Mouse (Mus musculus) liver, embryonic 11.5 days (tissue): Measurements from ENCODE around the gene Mrpl43. TPM values are rescaled to one million over a fixed set of nuclear protein-coding genes. Genes with fewer than 3 reads are reported as not detected.

ENCODE experiments used
- ATAC-seq: fragments of 200-750 bp; cut with Nextera tagmentation; replicated peaks from 2 replicates; pipeline ENCODE4 v1.8.0; 2017; ENCODE audit warnings: moderate number of reproducible peaks, mild to moderate bottlenecking, moderate TSS enrichment, moderate library complexity; ENCODE audit not compliant: low FRiP score
- DNase-seq: peaks from one replicate; pipeline ENCODE4 v3.0.0-alpha.2; 2017; ENCODE audit warnings: low spot score
- H3K27ac ChIP-seq: fragments of 300-500 bp; sonication (generic); 2 replicates; pipeline ENCODE4 v1.5.1; 2014; ENCODE audit warnings: mild to moderate bottlenecking, low read depth, low read length, control low read depth
- H3K27me3 ChIP-seq: fragments of 300-500 bp; sonication (generic); replicated peaks from 2 replicates; pipeline ENCODE4 v1.6.1; 2014; ENCODE audit warnings: low read length, mixed read lengths; ENCODE audit not compliant: control insufficient read depth, insufficient read depth
- H3K36me3 ChIP-seq: fragments of 300-500 bp; sonication (generic); 2 replicates; pipeline ENCODE4 v1.6.1; 2014; ENCODE audit warnings: mild to moderate bottlenecking, low read length, moderate library complexity, mixed read lengths; ENCODE audit not compliant: control insufficient read depth, insufficient read depth
- H3K4me1 ChIP-seq: fragments of 300-500 bp; sonication (generic); replicated peaks from 2 replicates; pipeline ENCODE4 v1.6.1; 2014; ENCODE audit warnings: low read length, mixed read lengths; ENCODE audit not compliant: control insufficient read depth, insufficient read depth
- H3K4me2 ChIP-seq: fragments of 300-500 bp; sonication (generic); 2 replicates; pipeline ENCODE4 v1.6.1; 2014; ENCODE audit warnings: mild to moderate bottlenecking, control low read depth, moderate library complexity
- H3K4me3 ChIP-seq: fragments of 300-500 bp; sonication (generic); 2 replicates; pipeline ENCODE4 v1.5.1; 2014; ENCODE audit warnings: low read depth, low read length, control low read depth
- H3K9ac ChIP-seq: fragments of 300-500 bp; sonication (generic); 2 replicates; pipeline ENCODE4 v1.6.1; 2014; ENCODE audit warnings: low read depth, low read length, control low read depth
- H3K9me3 ChIP-seq: fragments of 300-500 bp; sonication (generic); 2 replicates; pipeline ENCODE4 v1.6.1; 2016; ENCODE audit warnings: low read length, inconsistent platforms, mixed read lengths; ENCODE audit not compliant: control insufficient read depth
- WGBS: fragments of 180-500 bp; shearing (Covaris S2); extraction: QIAGEN DNeasy Blood & Tissue Kit; methylation state at CpG from one replicate; pipeline ENCODE4 v1.1.7; 2014; 5-methylcytosine and 5-hydroxymethylcytosine counted together
- polyA plus RNA-seq: library from polyadenylated mRNA; unstranded; fragments of >200 nt; fragmentation: Nextera tagmentation; extraction: Ambion mirVana; gene quantifications from 2 replicates; pipeline ENCODE4 v1.2.1, GENCODE M21; 2014

Gene Mrpl43
- polyA plus RNA-seq, 1 experiment from 2014 or later, result 65.3 TPM

DNA sequence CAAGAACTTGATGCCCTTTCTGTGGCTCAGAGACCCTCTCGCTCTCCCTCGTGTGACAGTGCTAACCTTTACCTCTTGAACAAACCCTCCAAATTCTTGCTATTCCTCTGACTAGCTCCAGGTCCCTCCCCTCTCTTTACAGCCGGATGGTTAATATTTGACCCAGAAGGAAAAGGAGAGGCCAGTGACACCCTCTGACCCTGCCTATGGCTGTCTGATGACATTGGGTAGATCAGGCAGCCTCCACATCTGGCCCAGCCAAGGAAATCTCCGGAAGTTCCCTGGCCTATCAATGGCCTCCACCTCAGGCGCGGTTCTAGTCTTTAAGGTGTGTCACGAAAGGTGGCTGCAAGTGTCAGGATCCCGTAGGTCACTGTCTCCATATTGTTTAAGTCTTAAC lies 15.2 kb downstream of the Mrpl43 start:
- Histone ChIP-seq H3K9ac (no peak overlapping the region), H3K36me3 (no peaks in the 10 kb centered on the region), H3K27ac (peak overlapping the region; percentile 68), H3K9me3 (no peaks in the 10 kb centered on the region), H3K4me1 (peaks cover 10% of the 10 kb centered on the region; the same call in 1 of the 2 replicates), H3K27me3 (peaks cover 19% of the 10 kb centered on the region), H3K4me2 (peak overlapping the region; percentile 92), H3K4me3 (0 out of 2 replicates have a peak overlapping the region, but pooled peaks have one; percentile 62)
- WGBS, result 74% methylated on average over 8 of the region's 8 CpGs
- DNase-seq (peak; percentile 37), ATAC-seq (no peak; the same call in 1 of the 2 replicates)

DNA sequence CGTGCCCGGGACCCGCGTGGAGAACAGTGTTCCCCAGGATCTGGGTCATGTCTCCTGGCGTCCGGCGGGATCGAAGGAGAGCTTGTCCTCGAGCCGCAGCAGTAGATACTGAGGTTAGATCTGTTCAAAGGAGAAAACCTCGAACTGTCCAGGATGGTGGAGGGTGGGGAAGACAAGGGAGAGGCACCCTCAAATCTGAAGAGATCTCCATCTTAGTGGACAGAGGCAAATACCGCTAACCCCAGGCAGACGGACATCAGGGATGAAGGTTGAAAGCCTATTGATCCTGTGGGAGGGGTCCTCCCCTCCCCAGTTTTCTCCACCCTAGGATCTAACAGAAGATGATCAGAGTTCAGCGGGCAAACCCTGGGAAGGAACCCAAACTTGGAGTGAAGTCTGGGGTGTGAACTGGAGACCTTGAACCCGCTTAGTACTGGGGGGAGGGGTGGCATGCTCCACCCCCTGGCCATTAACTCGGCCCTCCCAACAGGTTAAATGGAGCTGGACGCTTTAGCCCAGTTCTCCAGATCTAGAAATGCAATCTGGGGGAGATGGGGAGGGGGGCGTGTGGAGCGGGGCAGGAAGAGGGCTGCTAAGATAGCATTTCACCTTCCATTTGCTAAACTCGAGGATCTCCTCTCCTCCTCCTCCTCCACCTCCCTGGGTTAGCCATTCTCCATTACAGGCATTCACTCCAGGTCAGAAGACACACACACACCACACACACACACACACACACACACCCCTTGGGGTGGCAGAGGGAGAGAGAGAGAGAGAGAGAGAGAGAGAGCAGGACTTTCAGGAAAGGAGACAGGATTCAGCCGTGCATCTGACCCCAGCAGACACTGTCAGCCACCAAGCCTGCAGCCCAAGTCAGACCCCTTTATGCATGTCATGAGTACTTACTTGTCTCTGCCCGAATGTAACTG lies 16.4 kb downstream of the Mrpl43 start:
- H3K36me3 ChIP-seq, result no peaks in the 10 kb centered on the region
- 12% methylated on average over 22 of the region's 22 CpGs for WGBS
- H3K27ac ChIP-seq, result peak overlapping the region; percentile 28; the same call in 1 of the 2 replicates
- H3K9me3 ChIP-seq, result no peaks in the 10 kb centered on the region
- H3K4me1 ChIP-seq, result peaks cover 10% of the 10 kb centered on the region; the same call in 1 of the 2 replicates
- H3K4me3 ChIP-seq, result peak overlapping the region; percentile 62
- peaks cover 19% of the 10 kb centered on the region for H3K27me3 ChIP-seq
- peak overlapping the region; percentile 68 for H3K9ac ChIP-seq
- ATAC-seq, result no peak
- H3K4me2 ChIP-seq, result peak overlapping the region; percentile 92
- peak; percentile 37 for DNase-seq

DNA sequence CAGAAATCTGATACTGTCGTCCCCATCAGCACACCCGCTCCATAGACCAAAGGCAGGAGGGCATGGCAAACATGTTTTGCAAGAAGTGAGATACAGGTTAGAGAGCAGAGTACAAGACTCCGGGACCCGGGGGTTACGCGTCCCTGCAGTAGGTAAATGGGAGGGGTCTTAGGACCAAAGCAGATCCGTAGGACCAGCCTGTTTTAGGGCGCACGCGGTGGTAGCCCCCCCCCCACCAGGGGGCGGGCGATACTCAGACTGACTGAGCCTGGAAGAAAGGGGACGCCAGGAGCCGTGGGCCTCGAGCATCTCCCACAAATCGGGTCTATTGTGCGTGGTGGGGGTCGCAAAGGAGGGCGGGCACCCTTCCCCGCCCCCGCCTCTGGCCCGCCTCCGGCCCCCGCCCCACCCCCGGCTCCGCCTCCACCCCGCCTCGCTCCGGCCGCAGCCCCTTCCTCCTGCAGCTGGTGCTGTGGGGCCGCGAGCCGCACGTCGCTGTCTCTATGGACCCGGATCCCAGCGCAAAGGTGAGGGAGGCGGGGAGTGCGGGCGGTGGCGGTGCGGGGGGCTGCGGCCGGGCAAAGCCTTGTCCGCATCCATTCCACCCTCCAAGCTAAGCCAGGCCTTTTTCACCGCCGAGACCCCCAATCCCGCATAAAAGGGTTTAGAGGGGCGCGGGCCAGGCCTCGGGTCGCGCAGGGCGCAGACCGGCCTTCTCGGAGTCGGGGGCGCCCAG lies 17.2 kb downstream of the Mrpl43 start, which contains the start of gene Sema4g:
TSS of gene Sema4g (plus strand) at position 271 of the 736 bp plus-strand sequence.
- Histone ChIP-seq H3K27me3 (peaks cover 19% of the 10 kb centered on the region), H3K4me2 (peak within 1 kb of the TSS; percentile 92), H3K4me3 (peak within 1 kb of the TSS; percentile 62), H3K36me3 (no peaks in the 10 kb centered on the region), H3K4me1 (peaks cover 10% of the 10 kb centered on the region; the same call in 1 of the 2 replicates), H3K27ac (peak within 1 kb of the TSS; percentile 28; the same call in 1 of the 2 replicates), H3K9me3 (no peaks in the 10 kb centered on the region), H3K9ac (peak within 1 kb of the TSS; percentile 68)
- ATAC-seq, result peak; percentile 44; the same call in 1 of the 2 replicates
- peak; percentile 61 for DNase-seq
- WGBS, result under 1% methylated on average over 52 of the region's 58 CpGs

DNA sequence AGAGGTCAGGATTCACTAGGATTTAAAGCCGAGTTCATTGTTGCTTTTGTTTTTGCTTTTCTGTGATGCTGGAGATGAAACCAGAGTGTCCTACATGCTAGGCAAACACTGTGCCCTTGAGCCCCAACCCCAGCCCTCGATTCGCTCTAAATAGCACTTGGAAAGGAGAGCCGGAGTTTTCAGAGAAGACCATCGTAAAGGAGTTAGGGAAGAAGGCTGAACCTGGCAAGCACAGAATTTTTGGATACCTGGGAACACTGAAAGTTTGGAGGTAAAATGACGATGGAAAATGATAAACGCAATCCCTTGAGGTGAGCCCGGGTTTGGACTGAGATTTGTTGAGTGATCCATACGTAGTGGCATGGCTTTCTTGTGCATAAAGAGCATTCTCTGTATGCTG lies 17.9 kb downstream of the Mrpl43 start:
- WGBS, result 39% methylated on average over 9 of the region's 9 CpGs
- Histone ChIP-seq H3K4me1 (peaks cover 10% of the 10 kb centered on the region; the same call in 1 of the 2 replicates), H3K4me2 (peak overlapping the region; percentile 92), H3K27me3 (peaks cover 19% of the 10 kb centered on the region), H3K9me3 (no peaks in the 10 kb centered on the region), H3K4me3 (peak overlapping the region; percentile 62), H3K36me3 (no peaks in the 10 kb centered on the region), H3K27ac (no peak overlapping the region), H3K9ac (no peak overlapping the region)
- DNase-seq (no peak), ATAC-seq (no peak)

DNA sequence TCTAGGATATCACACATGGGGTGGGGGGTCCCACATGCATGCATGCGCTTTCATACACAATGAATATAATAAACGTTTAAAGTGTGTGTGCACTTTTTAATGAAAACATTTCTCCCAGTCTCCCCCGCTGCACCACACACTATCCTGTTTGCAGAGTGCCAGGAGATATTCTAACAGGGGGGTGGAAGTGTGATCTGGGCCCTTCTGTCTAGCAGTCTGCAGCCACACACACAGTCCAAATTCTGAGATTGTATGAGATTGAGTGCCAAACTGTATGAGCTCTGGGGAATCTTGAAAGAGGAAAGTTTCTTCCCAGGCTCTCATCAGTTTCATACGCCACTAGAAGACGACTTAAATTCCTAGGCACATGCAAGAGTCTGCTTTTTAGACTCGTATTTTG lies 18.4 kb downstream of the Mrpl43 start:
- Histone ChIP-seq H3K27me3 (peaks cover 19% of the 10 kb centered on the region), H3K27ac (no peak overlapping the region), H3K9ac (no peak overlapping the region), H3K4me2 (no peak overlapping the region), H3K4me3 (no peak overlapping the region), H3K9me3 (no peaks in the 10 kb centered on the region), H3K36me3 (no peaks in the 10 kb centered on the region), H3K4me1 (peaks cover 10% of the 10 kb centered on the region; the same call in 1 of the 2 replicates)
- ATAC-seq (no peak), DNase-seq (no peak)
- 60% methylated on average over 6 of the region's 6 CpGs for WGBS

GRCm38 (mm10) chr19:44987004-44987403 lies 19.2 kb downstream of the Mrpl43 start:
- H3K27ac ChIP-seq, result no peak overlapping the region
- H3K4me3 ChIP-seq, result no peak overlapping the region
- H3K36me3 ChIP-seq, result no peaks in the 10 kb centered on the region
- H3K4me1 ChIP-seq, result peaks cover 6% of the 10 kb centered on the region; the same call in 1 of the 2 replicates
- WGBS, result 64% methylated on average over 6 of the region's 6 CpGs
- no peaks in the 10 kb centered on the region for H3K9me3 ChIP-seq
- ATAC-seq (no peak), DNase-seq (no peak)
- H3K9ac ChIP-seq, result no peak overlapping the region
- no peak overlapping the region for H3K4me2 ChIP-seq
- H3K27me3 ChIP-seq, result peaks cover 19% of the 10 kb centered on the region

GRCm38 (mm10) chr19:44985159-44985988 lies 20.9 kb downstream of the Mrpl43 start:
- H3K4me1 ChIP-seq, result peaks cover 6% of the 10 kb centered on the region; the same call in 1 of the 2 replicates
- peaks cover 8% of the 10 kb centered on the region for H3K36me3 ChIP-seq
- H3K4me2 ChIP-seq, result no peak overlapping the region
- DNase-seq (no peak), ATAC-seq (no peak)
- 48% methylated on average over 5 of the region's 5 CpGs for WGBS
- H3K27ac ChIP-seq, result no peak overlapping the region
- no peak overlapping the region for H3K4me3 ChIP-seq
- H3K9me3 ChIP-seq, result no peaks in the 10 kb centered on the region
- H3K27me3 ChIP-seq, result peaks cover 19% of the 10 kb centered on the region
- no peak overlapping the region for H3K9ac ChIP-seq

DNA sequence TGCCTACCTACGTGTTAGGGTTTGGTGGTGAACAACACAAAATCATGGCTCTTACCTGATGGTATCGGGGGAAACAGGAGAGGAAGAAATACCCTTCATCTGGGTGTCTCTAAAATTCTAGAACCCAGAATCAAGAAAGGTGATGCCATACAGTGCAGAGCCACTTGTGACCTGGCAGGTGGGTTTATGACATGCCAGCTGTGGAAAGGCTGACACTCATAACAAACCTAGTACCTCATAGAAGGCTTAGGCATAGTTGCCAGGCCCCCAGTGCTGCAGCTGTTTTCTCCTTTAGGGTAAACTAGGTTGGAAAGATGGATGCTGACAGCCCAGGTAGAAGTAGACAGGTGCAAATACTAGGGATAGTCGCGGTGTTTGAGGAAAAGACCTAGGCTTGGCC lies 21.8 kb downstream of the Mrpl43 start:
- Histone ChIP-seq H3K27me3 (peaks cover 13% of the 10 kb centered on the region), H3K36me3 (peaks cover 12% of the 10 kb centered on the region), H3K4me2 (no peak overlapping the region), H3K4me1 (peaks cover 5% of the 10 kb centered on the region; the same call in 1 of the 2 replicates), H3K4me3 (no peak overlapping the region), H3K9ac (no peak overlapping the region), H3K27ac (no peak overlapping the region), H3K9me3 (no peaks in the 10 kb centered on the region)
- no peak for ATAC-seq
- DNase-seq, result no peak
- 88% methylated on average over 4 of the region's 4 CpGs for WGBS
